ENCODE assay signal across 13 mouse cellular contexts in genomic region chrX:130253664-130254063, GRCm38 (mm10).
A peak's percentile ranks its signal among the peaks of the same experiment; 100 is the strongest.
DNase-seq lines count a peak whose midpoint lies in the region; ATAC-seq lines count a peak whose summit lies in the region.
"Had no signal": no experiment of that assay in that cellular context is flagged by ENCODE, and none has a peak within 500 bp of the region (broad histone marks: within the 10 kb centered on the region; RNA-seq: fewer than 3 reads in every experiment).

No protein-coding gene starts in this region.

- no peak for ATAC-seq in midbrain, embryonic 14.5 days (ENCODE audit: low FRiP score, low TSS enrichment)

- H3K4me3 ChIP-seq in midbrain, embryonic 14.5 days (replicated peaks; ENCODE audit: low read depth, low read length) = no peak overlapping the region
- H3K4me3 ChIP-seq: heart, embryonic 13.5 days; hindbrain, embryonic 13.5 days; limb, embryonic 12.5 days; myocyte had no signal

- no peaks in the 10 kb centered on the region for H3K36me3 ChIP-seq in midbrain, embryonic 14.5 days (ENCODE audit: control insufficient read depth, insufficient read depth, low read length)
- H3K36me3 ChIP-seq: heart, embryonic 13.5 days; hindbrain, embryonic 13.5 days; limb, embryonic 12.5 days had no signal

- WGBS in midbrain, embryonic 14.5 days = 91% methylated on average over 4 of the region's 4 CpGs

- no peaks in the 10 kb centered on the region for H3K27me3 ChIP-seq in midbrain, embryonic 14.5 days (ENCODE audit: control insufficient read depth, insufficient read depth, low read length)
- H3K27me3 ChIP-seq: heart, embryonic 13.5 days; hindbrain, embryonic 13.5 days; limb, embryonic 12.5 days had no signal

- peak; percentile 72 for DNase-seq in cerebellum, adult 11 months
- DNase-seq in cerebellum, adult 9-10 months = peak; percentile 92
- DNase-seq in layer of hippocampus, adult 8-10 months (ENCODE audit: low spot score in 2 of 2) = peak; percentile 48 to 76
- DNase-seq in right cerebral cortex, adult 2 months (ENCODE audit: low spot score in 2 of 2) = peak; percentile 27 to 40
- DNase-seq in midbrain, embryonic 14.5 days = no peak
- DNase-seq in thymus, postnatal 10 days (ENCODE audit: low spot score in 2 of 2) = no peak
- no peak for DNase-seq in urinary bladder, postnatal 36 days (ENCODE audit: low spot score in 2 of 2)
- DNase-seq: lung, adult 18-20 months; thymus, postnatal 25 days had no signal

- no peak overlapping the region for H3K4me2 ChIP-seq in midbrain, embryonic 14.5 days (ENCODE audit: low read length)
- H3K4me2 ChIP-seq: heart, embryonic 13.5 days; hindbrain, embryonic 13.5 days; limb, embryonic 12.5 days had no signal

- no peaks in the 10 kb centered on the region for H3K4me1 ChIP-seq in midbrain, embryonic 14.5 days (ENCODE audit: control insufficient read depth, insufficient read depth, low read length)
- H3K4me1 ChIP-seq: heart, embryonic 13.5 days; hindbrain, embryonic 13.5 days; limb, embryonic 12.5 days had no signal

- no peaks in the 10 kb centered on the region for H3K9me3 ChIP-seq in midbrain, embryonic 14.5 days (ENCODE audit: control insufficient read depth, low read length)
- H3K9me3 ChIP-seq: heart, embryonic 13.5 days; hindbrain, embryonic 13.5 days; limb, embryonic 12.5 days had no signal

- no peak overlapping the region for H3K27ac ChIP-seq in midbrain, embryonic 14.5 days (replicated peaks; ENCODE audit: low read depth, low read length)
- H3K27ac ChIP-seq: heart, embryonic 13.5 days; hindbrain, embryonic 13.5 days; limb, embryonic 12.5 days had no signal

- H3K9ac ChIP-seq in midbrain, embryonic 14.5 days (replicated peaks; ENCODE audit: low read length) = no peak overlapping the region
- H3K9ac ChIP-seq: heart, embryonic 13.5 days; hindbrain, embryonic 13.5 days; limb, embryonic 12.5 days had no signal

Comparison
In these comparisons a context has a peak if more than half of its experiments do, and no peak if none do; other contexts are left out.
1. DNase-seq: peak in cerebellum, adult 11 months (single experiment), cerebellum, adult 9-10 months (single experiment), layer of hippocampus, adult 8-10 months (2 of 2) and right cerebral cortex, adult 2 months (2 of 2); none in midbrain, embryonic 14.5 days (single experiment), thymus, postnatal 10 days (0 of 2) and urinary bladder, postnatal 36 days (0 of 2).